Mouse (Mus musculus) CH12.LX (cell line): ENCODE results near the gene Arhgef3. TPM values are rescaled to one million over a fixed set of nuclear protein-coding genes. Genes with fewer than 3 reads are reported as not detected.

Source experiments
- DNase-seq: peaks from one replicate; pipeline ENCODE4 v3.0.0-alpha.2; 2013; ENCODE audit errors: extremely low read depth
- H3K27ac ChIP-seq: 2 replicates; pipeline ENCODE4 v1.5.1; 2012; ENCODE audit warnings: low read depth, mild to moderate bottlenecking, control low read depth, moderate library complexity; ENCODE audit not compliant: insufficient read depth
- H3K27me3 ChIP-seq: replicated peaks from 2 replicates; pipeline ENCODE3; 2012; ENCODE audit warnings: inconsistent platforms
- H3K36me3 ChIP-seq, 2 experiments: replicated peaks in 1 of 2; 2 replicates each; pipeline versions ENCODE3 to v1.6.1; 2012; ENCODE audit warnings: inconsistent platforms in 1 of 2, low read length in 1 of 2, mild to moderate bottlenecking in 1 of 2, mixed read lengths in 1 of 2, moderate library complexity in 1 of 2; ENCODE audit not compliant: control insufficient read depth in 1 of 2, insufficient read depth in 1 of 2
- H3K4me1 ChIP-seq, 2 experiments: 2 replicates each; pipeline ENCODE4 v1.6.1; 2012; ENCODE audit warnings: inconsistent platforms in 1 of 2, moderate library complexity in 1 of 2; ENCODE audit not compliant: insufficient read depth in 2 of 2, control insufficient read depth in 1 of 2
- H3K4me2 ChIP-seq: 2 replicates; pipeline ENCODE4 v1.6.1; 2012; ENCODE audit warnings: low read depth, mild to moderate bottlenecking, control low read depth; ENCODE audit not compliant: poor library complexity, insufficient read depth, severe bottlenecking
- H3K4me3 ChIP-seq, 3 experiments: fragments of 150-350 bp in 1 of 3; sonication (generic) in 1 of 3; replicated peaks in 1 of 3; 2 replicates each; pipeline versions ENCODE3 to v1.5.1; 2011 to 2012; ENCODE audit warnings: low read depth in 2 of 3, low read length in 2 of 3, mild to moderate bottlenecking in 2 of 3, moderate library complexity in 2 of 3, control low read depth in 1 of 3, improper control_type of control experiment in 1 of 3, inconsistent platforms in 1 of 3, mixed read lengths in 1 of 3; ENCODE audit not compliant: poor library complexity in 1 of 3
- H3K79me2 ChIP-seq: replicated peaks from 2 replicates; pipeline ENCODE4 v1.6.1; 2012; ENCODE audit warnings: mild to moderate bottlenecking, moderate library complexity; ENCODE audit not compliant: control insufficient read depth, poor library complexity, insufficient read depth, severe bottlenecking; ENCODE audit errors: extremely low read depth
- H3K9ac ChIP-seq: 2 replicates; pipeline ENCODE4 v1.6.1; 2012; ENCODE audit warnings: low read depth, mild to moderate bottlenecking, control low read depth, moderate library complexity; ENCODE audit not compliant: insufficient read depth
- H3K9me3 ChIP-seq: replicated peaks from 2 replicates; pipeline ENCODE3; 2012; ENCODE audit warnings: low read length, inconsistent platforms, mixed read lengths
- BHLHE40 ChIP-seq: IDR thresholded peaks from 2 replicates; pipeline ENCODE4 v1.6.1; 2011; ENCODE audit warnings: mild to moderate bottlenecking, low read depth, low read length, improper control_type of control experiment
- E2F4 ChIP-seq: IDR thresholded peaks from 2 replicates; pipeline ENCODE4 v1.6.1; 2011; ENCODE audit warnings: low read depth, low read length, improper control_type of control experiment; ENCODE audit not compliant: insufficient replicate concordance
- ELF1 ChIP-seq: IDR thresholded peaks from 2 replicates; pipeline ENCODE4 v1.6.1; 2014; ENCODE audit warnings: low read depth, mild to moderate bottlenecking, inconsistent platforms, low read length, improper control_type of control experiment
- HCFC1 ChIP-seq: IDR thresholded peaks from 2 replicates; pipeline ENCODE4 v1.6.1; 2012; ENCODE audit warnings: low read depth, mild to moderate bottlenecking, inconsistent platforms, low read length, improper control_type of control experiment
- JUND ChIP-seq: conservative IDR thresholded peaks from 2 replicates; pipeline ENCODE4 v1.6.1; 2011; ENCODE audit warnings: low read depth, low read length, improper control_type of control experiment
- MAFK ChIP-seq: IDR thresholded peaks from 2 replicates; pipeline ENCODE4 v1.6.1; 2011; ENCODE audit warnings: low read length, improper control_type of control experiment; ENCODE audit not compliant: insufficient replicate concordance
- MAX ChIP-seq: IDR thresholded peaks from 2 replicates; pipeline ENCODE4 v1.6.1; 2011; ENCODE audit warnings: low read length, improper control_type of control experiment
- MEF2A ChIP-seq: IDR thresholded peaks from 2 replicates; pipeline ENCODE4 v1.6.1; 2014; ENCODE audit warnings: low read depth, mild to moderate bottlenecking, inconsistent platforms, low read length, improper control_type of control experiment, borderline replicate concordance
- NELFE ChIP-seq: IDR thresholded peaks from 2 replicates; pipeline ENCODE4 v1.6.1; 2011; ENCODE audit warnings: low read depth, low read length, improper control_type of control experiment
- RAD21 ChIP-seq: IDR thresholded peaks from 2 replicates; pipeline ENCODE4 v1.6.1; 2011; ENCODE audit warnings: low read depth, mild to moderate bottlenecking, low read length, improper control_type of control experiment, moderate library complexity
- RCOR1 ChIP-seq: conservative IDR thresholded peaks from 2 replicates; pipeline ENCODE4 v1.6.1; 2012; ENCODE audit warnings: low read depth, mild to moderate bottlenecking, inconsistent platforms, low read length, improper control_type of control experiment
- UBTF ChIP-seq: IDR thresholded peaks from 2 replicates; pipeline ENCODE4 v1.6.1; 2012; ENCODE audit warnings: low read depth, mild to moderate bottlenecking, inconsistent platforms, low read length, improper control_type of control experiment, moderate library complexity
- USF1 ChIP-seq: IDR thresholded peaks from 2 replicates; pipeline ENCODE4 v1.6.1; 2014; ENCODE audit warnings: low read depth, mild to moderate bottlenecking, inconsistent platforms, low read length, improper control_type of control experiment
- ZC3H11A ChIP-seq: IDR thresholded peaks from 2 replicates; pipeline ENCODE4 v1.6.1; 2012; ENCODE audit warnings: low read depth, mild to moderate bottlenecking, inconsistent platforms, low read length, improper control_type of control experiment
- ZKSCAN1 ChIP-seq: IDR thresholded peaks from 2 replicates; pipeline ENCODE4 v1.6.1; 2012; ENCODE audit warnings: low read depth, inconsistent platforms, low read length, improper control_type of control experiment, borderline replicate concordance
- ZMIZ1 ChIP-seq: IDR thresholded peaks from 2 replicates; pipeline ENCODE4 v1.6.1; 2012; ENCODE audit warnings: low read depth, mild to moderate bottlenecking, inconsistent platforms, low read length, improper control_type of control experiment
- dilution Hi-C: fragments of 300-500 bp; cut with MboI; formaldehyde crosslinking; loops from 2 replicates; pipeline ENCODE4 v1.14.3; 2020; ENCODE audit warnings: low sequenced_read_pairs; ENCODE audit not compliant: extremely low pct_unique_long_range_greater_than_20kb, extremely low pct_ligation_motif_present
- in situ Hi-C: fragments of 300-500 bp; cut with MboI; formaldehyde crosslinking; loops from 3 replicates; pipeline ENCODE4 v1.14.3; 2019; ENCODE audit warnings: low sequenced_read_pairs, low pct_ligation_motif_present, low pct_unique_long_range_greater_than_20kb, mixed read lengths
- polyA plus RNA-seq: library from polyadenylated mRNA; unstranded; fragments of >175 nt; gene quantifications from 2 replicates; pipeline ENCODE4 v1.2.1, GENCODE M21; 2012; ENCODE audit warnings: low read depth; ENCODE audit not compliant: insufficient read length
- total RNA-seq, 2 experiments: library from RNA; depleted of rRNA; stranded (reverse); fragments of 300-350 nt in 1 of 2; fragments of >200 nt in 1 of 2; gene quantifications; 2 replicates each; pipeline ENCODE4 v1.2.3; 2012 to 2014

Gene Arhgef3
- total and polyA plus RNA-seq, 3 experiments, result 0.51 to 0.64 (median 0.62) TPM

DNA sequence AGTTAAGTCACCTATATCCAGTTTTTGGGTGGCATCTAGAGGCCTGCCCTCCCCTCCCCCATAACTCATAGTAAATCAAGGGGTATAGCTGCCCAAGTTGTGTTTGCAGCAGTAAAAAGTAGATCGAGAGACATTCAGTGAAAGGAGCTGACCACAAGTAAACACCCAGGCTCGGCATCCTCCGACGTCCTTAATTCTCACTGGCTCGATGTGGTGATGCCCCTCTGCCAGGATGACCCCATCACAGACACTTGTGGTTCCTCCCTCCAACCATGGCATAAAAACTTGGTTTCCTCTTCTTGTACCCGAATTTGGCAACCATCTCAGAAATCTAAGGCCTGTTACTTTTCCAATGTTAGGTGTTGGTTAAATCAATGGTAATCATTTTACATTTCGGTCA, 118.4 kb downstream of the Arhgef3 start:
- H3K9ac ChIP-seq, result no peak overlapping the region
- H3K27ac ChIP-seq, result no peak overlapping the region
- no peaks in the 10 kb centered on the region for H3K36me3 ChIP-seq
- DNase-seq, result no peak
- in situ Hi-C loops, result no loop called here
- dilution Hi-C loops, result no loop called here
- H3K4me3 ChIP-seq, result no peak overlapping the region
- no peak overlapping the region for H3K4me2 ChIP-seq
- no peaks in the 10 kb centered on the region for H3K9me3 ChIP-seq
- H3K27me3 ChIP-seq, result no peaks in the 10 kb centered on the region
- H3K4me1 ChIP-seq, result peaks cover 6 to 44% of the 10 kb centered on the region in 2 experiments
- H3K79me2 ChIP-seq, result no peaks in the 10 kb centered on the region
- TF ChIP-seq ZKSCAN1 (no peak), MAX (no peak), JUND (no peak), RAD21 (no peak), E2F4 (no peak)

DNA sequence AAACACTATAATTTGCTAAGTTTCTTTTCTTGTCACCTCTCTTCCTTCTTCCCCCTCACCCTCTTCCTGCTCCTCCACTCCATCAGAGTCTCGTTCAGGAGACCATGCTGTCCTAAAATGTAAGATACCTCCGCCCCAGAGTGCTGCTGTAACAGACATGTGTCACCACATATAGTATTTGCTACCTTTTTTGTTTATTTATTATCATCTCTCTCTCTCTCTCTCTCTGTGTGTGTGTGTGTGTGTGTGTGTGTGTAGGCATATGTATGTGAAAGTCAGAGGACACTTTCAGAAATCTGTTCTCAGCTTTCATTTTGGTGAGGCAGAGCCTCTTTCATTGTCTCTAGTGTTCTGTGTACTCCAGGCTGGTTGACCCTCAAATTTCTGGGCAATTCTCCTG, 119.0 kb downstream of the Arhgef3 start:
- Histone ChIP-seq H3K27ac (no peak overlapping the region), H3K9ac (no peak overlapping the region), H3K9me3 (no peaks in the 10 kb centered on the region), H3K79me2 (no peaks in the 10 kb centered on the region), H3K27me3 (no peaks in the 10 kb centered on the region), H3K4me1 (peaks cover 6 to 45% of the 10 kb centered on the region in 2 experiments), H3K4me2 (no peak overlapping the region)
- DNase-seq, result no peak
- dilution Hi-C loops, result no loop called here
- TF ChIP-seq RCOR1 (no peak), USF1 (no peak), HCFC1 (no peak), MAFK (no peak), ZC3H11A (no peak), ZMIZ1 (no peak), RAD21 (no peak), E2F4 (no peak), MEF2A (no peak), ZKSCAN1 (no peak), UBTF (no peak)
- TF ChIP-seq, all 38 proteins: peak for 0
- Histone ChIP-seq H3K36me3 (no peaks in the 10 kb centered on the region), H3K4me3 (no peak overlapping the region)
- in situ Hi-C loops, result no loop called here

DNA sequence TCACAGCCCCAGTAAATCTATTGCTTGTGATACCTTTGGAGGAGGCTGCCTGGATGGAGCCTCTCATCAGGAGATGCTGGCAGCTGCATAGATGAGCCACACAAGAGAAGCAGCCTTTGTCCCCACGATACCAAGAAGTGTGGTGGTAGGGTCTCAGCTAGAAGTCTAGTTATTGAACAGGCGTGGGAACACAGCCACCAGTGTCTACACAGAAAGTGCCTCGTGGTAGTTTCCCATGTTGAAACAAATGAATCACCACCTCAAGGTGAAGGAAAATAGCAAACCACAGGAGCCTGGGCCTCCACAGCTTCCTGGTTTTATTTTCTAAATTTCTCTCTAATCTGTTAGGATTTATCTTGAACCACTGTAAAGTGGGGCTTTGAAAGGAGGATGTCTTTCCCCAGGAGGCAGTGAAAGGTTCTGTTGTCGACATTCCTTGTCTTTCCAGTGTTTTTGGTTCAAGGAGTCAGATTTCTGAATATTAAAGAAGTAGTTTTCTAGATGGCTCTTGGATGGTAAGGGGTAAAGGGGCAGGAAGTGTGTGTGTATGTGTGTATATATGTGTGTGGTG, 119.7 kb downstream of the Arhgef3 start:
- dilution Hi-C loops, result no loop called here
- DNase-seq, result peak; percentile 29
- Histone ChIP-seq H3K4me3 (no peak overlapping the region), H3K79me2 (no peaks in the 10 kb centered on the region), H3K27me3 (no peaks in the 10 kb centered on the region), H3K9ac (no peak overlapping the region), H3K27ac (no peak overlapping the region), H3K4me2 (no peak overlapping the region), H3K9me3 (no peaks in the 10 kb centered on the region), H3K36me3 (no peaks in the 10 kb centered on the region), H3K4me1 (peaks cover 6 to 40% of the 10 kb centered on the region in 2 experiments)
- in situ Hi-C loops, result no loop called here
- no peak for TF ChIP-seq NELFE
- TF ChIP-seq ELF1, result no peak
- no peak for TF ChIP-seq RAD21
- peak; percentile 65; the same call in 1 of the 2 replicates for TF ChIP-seq BHLHE40
